Mouse (Mus musculus) gastrocnemius, postnatal 4 days (tissue): Measurements from ENCODE around the gene Xrcc4. TPM values are rescaled to one million over a fixed set of nuclear protein-coding genes. Genes with fewer than 3 reads are reported as not detected.

Source experiments
- DNase-seq, 2 experiments: peaks; one replicate each; pipeline ENCODE4 v3.0.0; 2021 to 2022; ENCODE audit warnings: low spot score in 2 of 2, mixed read lengths in 2 of 2
- total RNA-seq, 2 experiments: library from RNA; stranded (reverse); gene quantifications; 2 replicates each; pipeline ENCODE4 v1.2.3; 2021

Xrcc4 gene
- total RNA-seq, 2 experiments from 2014 or later, result 9.9 to 10.7 TPM

- peak; percentile 35 to 64 for DNase-seq
Measured at GRCm38 (mm10) chr13:89741116-89741551, 348.3 kb downstream of the Xrcc4 start.

GRCm38 (mm10) chr13:89740243-89741115, 348.9 kb downstream of the Xrcc4 start:
- peak; percentile 60 to 79 for DNase-seq

DNA sequence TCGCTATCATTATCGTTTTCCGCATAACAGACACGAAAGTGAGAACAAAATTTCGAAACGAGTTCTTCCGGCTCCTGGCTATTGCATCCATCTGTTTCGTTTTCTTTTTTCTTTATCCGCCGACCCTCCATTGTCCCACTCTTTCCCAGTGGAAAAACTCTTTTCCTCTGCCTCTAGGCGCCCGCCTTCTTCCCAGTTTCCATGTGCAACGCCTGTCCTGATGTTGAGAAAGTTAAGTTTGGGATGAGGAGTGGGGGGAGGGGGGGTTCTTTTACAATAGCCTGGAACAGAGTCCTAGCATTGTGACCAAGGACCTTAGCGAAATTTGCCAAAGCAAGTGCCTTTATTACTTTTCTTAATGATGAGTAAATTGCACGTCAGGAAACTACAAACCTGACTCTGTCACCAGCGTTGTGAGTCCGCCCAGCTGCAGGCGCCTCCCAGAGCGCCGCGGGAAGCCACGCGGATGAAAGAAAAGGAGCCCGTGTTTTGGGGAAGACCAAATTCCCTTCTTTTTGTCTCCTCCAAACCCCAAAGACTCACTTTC, 349.6 kb downstream of the Xrcc4 start:
- no peak for DNase-seq

GRCm38 (mm10) chr13:89738776-89739695, 350.4 kb downstream of the Xrcc4 start:
- peak; percentile 82 to 91 for DNase-seq

GRCm38 (mm10) chr13:89738275-89738674, 351.1 kb downstream of the Xrcc4 start:
- DNase-seq, result no peak

- no peak for DNase-seq
Measured at GRCm38 (mm10) chr13:89735111-89735510, 354.3 kb downstream of the Xrcc4 start.

DNA sequence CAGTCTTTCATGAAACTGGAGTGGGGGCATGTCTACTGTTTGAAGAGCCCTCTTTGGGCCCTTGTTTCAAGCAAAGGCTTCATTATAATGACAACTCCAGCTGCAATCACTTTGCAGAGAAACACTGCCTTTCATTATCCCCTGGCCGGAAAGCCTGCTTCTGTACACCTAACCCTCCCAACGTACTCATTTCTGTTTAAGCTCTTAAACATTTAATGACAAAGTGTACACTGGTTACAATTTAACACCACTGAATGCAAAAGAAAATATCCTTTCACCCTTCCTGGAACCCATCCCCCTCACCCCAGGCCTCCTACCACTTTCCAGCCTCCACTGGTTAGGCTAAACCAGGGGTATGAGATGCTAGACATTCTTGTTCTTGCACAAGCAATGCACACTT, 362.9 kb downstream of the Xrcc4 start:
- no peak for DNase-seq

Other genes starting within 250 kb of the Xrcc4 start
- gene Tmem167, start 485 bp downstream of the Xrcc4 start, total RNA-seq, result 10 to 100 TPM; 20.8 to 23.0 TPM